Mouse (Mus musculus): ENCODE data around the gene Tas2r136. TPM values are rescaled to one million over a fixed set of nuclear protein-coding genes. Genes with fewer than 3 reads are reported as not detected.

The Tas2r136 gene
- polyA plus RNA-seq (2017; shearing (Covaris generic)): not detected

DNA sequence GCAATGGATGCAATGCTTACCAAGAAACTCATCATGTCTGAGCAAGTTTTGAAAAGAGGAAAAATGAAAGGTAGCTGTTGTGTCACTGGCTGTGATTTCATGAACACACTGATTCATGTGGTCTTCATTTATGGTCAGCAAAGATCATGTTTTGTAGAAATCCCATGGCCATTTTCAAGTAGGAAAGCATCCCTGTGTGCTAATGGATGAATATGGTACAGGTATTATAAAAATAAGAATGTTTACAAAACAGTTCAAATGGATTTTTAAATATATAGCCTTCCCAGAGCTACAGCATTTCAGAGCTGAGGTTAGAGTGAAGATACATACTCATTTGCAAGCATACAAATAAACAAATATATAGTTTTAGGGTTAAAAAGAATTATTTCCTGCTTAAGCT lies at the start of gene Tas2r136:
Gene Tas2r136 (minus strand): TSS at position 101 of the 400 bp plus-strand sequence.

GRCm38 (mm10) chr6:132802518-132802917 lies 24.6 kb upstream of the Tas2r136 start, which contains the start of gene Tas2r117:
Gene Tas2r117 (plus strand): TSS chr6:132802818.

GRCm38 (mm10) chr6:132761831-132762230 lies 16.1 kb downstream of the Tas2r136 start, which contains the start of gene Tas2r102:
Gene Tas2r102 (plus strand): TSS chr6:132762131.

DNA sequence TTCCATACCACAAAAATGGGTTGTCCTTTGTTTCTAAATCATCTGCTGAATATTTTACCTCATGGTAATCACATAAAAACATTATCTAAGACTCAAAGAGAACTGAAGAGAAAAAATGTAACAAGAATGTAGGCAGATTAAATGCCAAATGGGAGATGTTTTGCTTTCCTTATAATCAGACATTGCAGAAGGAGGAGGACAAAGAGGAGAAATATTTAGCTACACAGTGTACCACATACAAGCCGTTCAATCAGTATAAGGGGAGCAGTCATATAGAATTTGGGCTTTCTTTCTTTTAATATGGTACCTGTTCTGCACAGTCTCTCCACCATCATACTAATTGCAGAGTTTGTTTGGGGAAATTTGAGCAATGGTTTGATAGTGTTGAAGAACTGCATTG lies 23.5 kb downstream of the Tas2r136 start, which contains the start of gene Tas2r124:
Gene Tas2r124 (plus strand): TSS at position 301 of the 400 bp plus-strand sequence.

GRCm38 (mm10) chr6:132737935-132738334 lies 40.0 kb downstream of the Tas2r136 start, which contains the start of gene Tas2r115:
Gene Tas2r115 (minus strand): TSS chr6:132738035.

Other genes with a start within 250 kb of the Tas2r136 start
- gene Prh1, start 208.4 kb downstream of the Tas2r136 start, polyA plus RNA-seq (2017; shearing (Covaris generic)): not detected
- gene Prp2, start 182.2 kb downstream of the Tas2r136 start, polyA plus RNA-seq (2017; shearing (Covaris generic)): not detected
- gene A630073D07Rik, start 126.6 kb downstream of the Tas2r136 start, polyA plus RNA-seq (2017; shearing (Covaris generic)): not detected
- not detected for gene Tas2r120, start 121.2 kb downstream of the Tas2r136 start, polyA plus RNA-seq (2017; shearing (Covaris generic))
- not detected for gene Tas2r121, start 77.2 kb downstream of the Tas2r136 start, polyA plus RNA-seq (2017; shearing (Covaris generic))
- not detected for gene Tas2r122, start 66.2 kb downstream of the Tas2r136 start, polyA plus RNA-seq (2017; shearing (Covaris generic))
- gene Tas2r115, start 40.1 kb downstream of the Tas2r136 start, polyA plus RNA-seq (2017; shearing (Covaris generic)): not detected
- not detected for gene Tas2r124, start 23.4 kb downstream of the Tas2r136 start, polyA plus RNA-seq (2017; shearing (Covaris generic))
- gene Tas2r102, start 16.0 kb downstream of the Tas2r136 start, polyA plus RNA-seq (2017; shearing (Covaris generic)): not detected
- not detected for gene Tas2r117, start 24.7 kb upstream of the Tas2r136 start, polyA plus RNA-seq (2017; shearing (Covaris generic))
- not detected for gene Tas2r123, start 69.0 kb upstream of the Tas2r136 start, polyA plus RNA-seq (2017; shearing (Covaris generic))
- gene Tas2r116, start 77.3 kb upstream of the Tas2r136 start, polyA plus RNA-seq (2017; shearing (Covaris generic)): not detected
- not detected for gene Tas2r110, start 89.8 kb upstream of the Tas2r136 start, polyA plus RNA-seq (2017; shearing (Covaris generic))
- gene Tas2r113, start 114.8 kb upstream of the Tas2r136 start, polyA plus RNA-seq (2017; shearing (Covaris generic)): not detected
- gene Tas2r125, start 131.5 kb upstream of the Tas2r136 start, polyA plus RNA-seq (2017; shearing (Covaris generic)): not detected
- gene Tas2r129, start 172.9 kb upstream of the Tas2r136 start, polyA plus RNA-seq (2017; shearing (Covaris generic)): not detected
- not detected for gene Tas2r131, start 179.8 kb upstream of the Tas2r136 start, polyA plus RNA-seq (2017; shearing (Covaris generic))
- not detected for gene Tas2r109, start 202.8 kb upstream of the Tas2r136 start, polyA plus RNA-seq (2017; shearing (Covaris generic))

Measured in effector memory CD4-positive, alpha-beta T cell, adult 5 months (primary cell).